Mouse (Mus musculus) stomach, postnatal 0 days (tissue): ENCODE data around the gene Apbb1ip.
A peak's percentile ranks its signal among the peaks of the same experiment; 100 is the strongest.

Experiments
- CTCF ChIP-seq: IDR thresholded peaks from 2 replicates; pipeline ENCODE4 v1.5.1; 2016; ENCODE audit warnings: antibody characterized with exemption, low read depth, mild to moderate bottlenecking, moderate library complexity
- EP300 ChIP-seq: optimal IDR thresholded peaks from 2 replicates; pipeline ENCODE3; 2016; ENCODE audit warnings: antibody characterized with exemption

DNA sequence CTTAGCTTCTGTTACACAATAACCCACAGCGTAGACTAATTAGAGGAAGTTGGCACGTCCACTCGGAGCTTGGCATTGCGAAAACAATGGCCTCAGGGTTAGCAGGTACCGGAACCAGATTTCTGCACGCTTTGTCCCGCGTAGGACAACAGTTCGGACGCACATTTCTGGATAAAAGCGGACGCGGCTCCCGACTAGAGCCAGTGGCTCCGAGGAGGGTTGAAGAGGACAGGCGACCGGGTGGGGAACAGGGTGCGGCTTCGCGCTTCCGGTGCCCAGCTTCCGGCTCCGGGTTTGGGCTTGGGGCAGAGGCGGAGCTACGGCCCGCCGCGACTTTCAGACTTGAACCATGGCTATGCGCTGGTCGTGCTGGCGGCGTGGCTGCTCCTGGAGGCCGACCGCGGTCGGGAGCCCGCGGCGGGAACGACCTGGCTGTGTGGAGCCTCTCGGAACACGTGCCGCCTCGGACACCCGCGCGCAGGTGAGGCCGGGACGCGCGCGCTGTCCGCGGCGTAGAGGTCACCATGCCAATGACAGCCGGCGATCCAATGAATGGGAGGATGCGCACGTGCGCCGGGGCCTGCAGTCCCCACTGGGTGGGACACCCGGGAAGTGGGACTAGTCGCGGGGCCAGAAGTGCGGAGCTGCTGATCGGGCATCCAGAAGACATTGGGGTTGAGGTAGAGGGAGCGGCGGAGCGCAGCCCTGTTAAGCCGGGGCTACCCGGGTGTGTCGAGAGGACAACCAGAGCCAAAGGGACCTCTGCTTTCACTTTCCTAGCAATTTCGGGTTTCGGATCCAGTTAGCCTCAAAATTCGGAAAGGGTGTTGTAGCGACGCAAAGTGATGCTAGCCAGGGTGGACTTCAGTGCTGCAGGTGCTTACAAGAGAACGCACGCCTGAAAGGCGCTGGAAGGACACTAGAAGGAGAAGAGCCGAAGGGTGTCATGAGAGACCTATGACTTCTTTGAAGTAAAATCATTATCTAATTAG lies 121.7 kb downstream of the Apbb1ip start, which contains the start of gene Pdss1:
- TF ChIP-seq EP300, result peak; percentile 65
- no peak for TF ChIP-seq CTCF
